8 mouse cellular contexts compared by ENCODE assay signal in the genomic region with DNA sequence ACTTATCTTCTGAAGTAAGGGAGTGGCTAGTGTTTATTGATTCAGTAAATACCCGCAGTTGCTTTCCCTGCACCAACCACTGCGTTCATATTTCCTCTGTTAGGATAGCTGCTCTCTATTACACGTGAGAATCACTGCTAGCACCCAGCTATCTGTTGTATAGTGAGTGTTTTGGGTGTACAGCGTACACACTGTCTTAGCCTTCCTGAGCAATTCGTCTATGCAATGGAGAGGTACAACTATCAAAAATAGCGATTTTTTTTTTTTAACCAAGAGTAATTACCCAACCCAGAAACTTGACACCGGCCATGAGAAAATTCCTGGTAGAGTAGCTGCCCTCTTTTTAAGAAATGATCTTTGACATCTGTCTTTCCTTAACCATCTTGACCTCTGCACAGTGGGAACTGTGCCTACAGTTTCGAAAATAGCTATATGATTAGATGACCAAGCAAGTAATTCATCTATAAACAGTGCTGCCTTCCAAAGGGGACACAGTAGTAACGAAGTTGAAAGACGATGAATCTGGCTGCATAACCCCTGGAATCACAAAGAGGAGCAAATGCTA. TPM values are rescaled to one million over a fixed set of nuclear protein-coding genes. Genes with fewer than 3 reads are reported as not detected.
DNase-seq lines count a peak whose midpoint lies in the region; ATAC-seq lines count a peak whose summit lies in the region.

No protein-coding gene starts in this region.

- H3K4me2 ChIP-seq in kidney, embryonic 14.5 days (replicated peaks; ENCODE audit: low read depth, low read length) = peak overlapping the region; percentile 82
- peak overlapping the region; percentile 97 for H3K4me2 ChIP-seq in midbrain, embryonic 16.5 days (ENCODE audit: low read length)

- 36% methylated on average over 10 of the region's 10 CpGs for WGBS in kidney, embryonic 14.5 days
- WGBS in midbrain, embryonic 16.5 days = 66% methylated on average over 10 of the region's 10 CpGs

- peaks cover 15% of the 10 kb centered on the region; the same call in 1 of the 2 replicates for H3K4me1 ChIP-seq in kidney, embryonic 14.5 days (ENCODE audit: control insufficient read depth, insufficient read depth, low read length)
- H3K4me1 ChIP-seq in midbrain, embryonic 16.5 days (ENCODE audit: control insufficient read depth, insufficient read depth, low read length) = peaks cover 9% of the 10 kb centered on the region; the same call in 1 of the 2 replicates

- peak overlapping the region; percentile 71; the same call in 1 of the 2 replicates for H3K4me3 ChIP-seq in kidney, embryonic 14.5 days (ENCODE audit: low read length)
- H3K4me3 ChIP-seq in midbrain, embryonic 16.5 days (ENCODE audit: low read depth, low read length) = peak overlapping the region; percentile 68

- ATAC-seq in kidney, embryonic 14.5 days (ENCODE audit: low FRiP score, low TSS enrichment) = no peak
- ATAC-seq in inflammation-experienced regulatory T-cells, adult 6 months = peak; percentile 1
- no peak for ATAC-seq in midbrain, embryonic 16.5 days

- H3K9ac ChIP-seq in kidney, embryonic 14.5 days (ENCODE audit: low read depth, low read length) = peak overlapping the region; percentile 46; the same call in 1 of the 2 replicates
- no peak overlapping the region for H3K9ac ChIP-seq in midbrain, embryonic 16.5 days (ENCODE audit: low read depth, low read length)

- no peaks in the 10 kb centered on the region for H3K27me3 ChIP-seq in kidney, embryonic 14.5 days (ENCODE audit: control insufficient read depth, insufficient read depth, low read length)
- H3K27me3 ChIP-seq in midbrain, embryonic 16.5 days (ENCODE audit: control insufficient read depth, insufficient read depth, low read depth, low read length) = peaks cover 3% of the 10 kb centered on the region

- H3K9me3 ChIP-seq in kidney, embryonic 14.5 days (ENCODE audit: control insufficient read depth, low read length) = no peaks in the 10 kb centered on the region
- H3K9me3 ChIP-seq in midbrain, embryonic 16.5 days (replicated peaks; ENCODE audit: control insufficient read depth, low read length, poor library complexity, severe bottlenecking) = no peaks in the 10 kb centered on the region

- no peaks in the 10 kb centered on the region for H3K36me3 ChIP-seq in kidney, embryonic 14.5 days (ENCODE audit: control insufficient read depth, insufficient read depth, low read length)
- no peaks in the 10 kb centered on the region for H3K36me3 ChIP-seq in midbrain, embryonic 16.5 days (ENCODE audit: control insufficient read depth, insufficient read depth, low read length)

- H3K27ac ChIP-seq in kidney, embryonic 14.5 days (ENCODE audit: low read depth, low read length) = no peak overlapping the region
- no peak overlapping the region for H3K27ac ChIP-seq in midbrain, embryonic 16.5 days (ENCODE audit: low read length)

- no peak for DNase-seq in kidney, adult 8-10 months
- DNase-seq in embryo, embryonic 9.5 days (ENCODE audit: extremely low spot score) = peak; percentile 20
- DNase-seq in spleen, postnatal 10 days (ENCODE audit: low spot score in 2 of 2) = no peak
- no peak for DNase-seq in Muller cell, postnatal 12 days (ENCODE audit: inconsistent ontology term)
- no peak for DNase-seq in kidney, adult 9 months

RNA-seq across cellular contexts. Expression of a gene that starts 1.1 kb away (rescaled TPM):
- 8.3 and 15.2 TPM in 2 replicates for polyA plus RNA-seq in kidney, embryonic 14.5 days (2014; fragmentation: Nextera tagmentation; extraction: Ambion mirVana)
- 1 to 10 TPM in 2 of 3 experiments, under 1 TPM in 1; 0.36 to 4.3 (median 3.3) TPM for polyA plus RNA-seq in inflammation-experienced regulatory T-cells, adult 6 months (2017; shearing (Covaris generic))
- 1.4 and 2.1 TPM in 2 replicates for polyA plus RNA-seq in midbrain, embryonic 16.5 days (2015; fragmentation: Nextera tagmentation; extraction: Ambion mirVana)
